Comparison of ENCODE assay signal across 9 mouse cellular contexts in the genomic region with DNA sequence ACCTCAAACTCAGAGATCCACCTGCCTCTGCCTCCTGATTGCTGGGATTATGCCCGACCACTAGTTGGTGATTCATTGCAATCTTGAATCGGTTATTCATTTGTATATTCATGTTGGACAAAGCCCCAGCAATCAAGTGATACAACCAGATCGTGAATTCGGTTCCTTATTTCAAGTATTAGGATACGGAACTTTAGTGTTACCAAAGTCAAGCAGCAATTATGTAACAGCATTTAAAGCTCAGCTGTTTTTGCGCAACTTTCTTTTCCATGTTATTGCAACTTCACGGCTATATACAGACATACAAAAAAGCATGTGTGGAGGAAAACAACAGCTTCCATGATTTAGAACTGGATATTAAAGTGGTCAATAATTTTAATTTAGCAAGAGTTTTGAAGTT. TPM values are rescaled to one million over a fixed set of nuclear protein-coding genes. Genes with fewer than 3 reads are reported as not detected.
DNase-seq lines count a peak whose midpoint lies in the region; ATAC-seq and TF ChIP-seq lines count a peak whose summit lies in the region.
"Had no signal": no experiment of that assay in that cellular context is flagged by ENCODE, and none has a peak within 500 bp of the region (broad histone marks: within the 10 kb centered on the region; RNA-seq: fewer than 3 reads in every experiment).

No protein-coding gene starts in this region.

- H3K36me3 ChIP-seq in heart, embryonic 14.5 days (ENCODE audit: control insufficient read depth, insufficient read depth, low read length) = no peaks in the 10 kb centered on the region
- peaks cover 15% of the 10 kb centered on the region for H3K36me3 ChIP-seq in G1E (replicated peaks)
- no peaks in the 10 kb centered on the region for H3K36me3 ChIP-seq in hindbrain, embryonic 12.5 days

- no peak overlapping the region for H3K9ac ChIP-seq in heart, embryonic 14.5 days (ENCODE audit: low read length)
- no peak overlapping the region for H3K9ac ChIP-seq in hindbrain, embryonic 12.5 days

- no peak overlapping the region for H3K27ac ChIP-seq in heart, embryonic 14.5 days (replicated peaks in 1 of 2; ENCODE audit: control insufficient read depth in 1 of 2, insufficient read depth in 1 of 2, low read depth in 2 of 2, low read length in 2 of 2)
- no peak overlapping the region for H3K27ac ChIP-seq in hindbrain, embryonic 12.5 days

- no peak for DNase-seq in heart, postnatal 14 days
- DNase-seq in G1E (ENCODE audit: low spot score) = no peak
- DNase-seq in embryo, embryonic 11 days = no peak
- DNase-seq in cerebellum, adult 18-20 months = no peak
- no peak for DNase-seq in thymus, postnatal 25 days

- H3K4me1 ChIP-seq in heart, embryonic 14.5 days (ENCODE audit: control insufficient read depth in 2 of 2, insufficient read depth in 2 of 2, low read length in 2 of 2) = peaks cover 4 to 20% of the 10 kb centered on the region in 2 experiments
- H3K4me1 ChIP-seq in G1E (ENCODE audit: insufficient read depth, low read depth, low read length) = peaks cover 40% of the 10 kb centered on the region
- H3K4me1 ChIP-seq in hindbrain, embryonic 12.5 days = peaks cover 19% of the 10 kb centered on the region

- no peak for TF ChIP-seq CTCF in G1E (IDR thresholded peaks at IDR 0.05; ENCODE audit: low read depth, low read length)

- no peak for ATAC-seq in heart, embryonic 14.5 days (ENCODE audit: insufficient number of reproducible peaks, insufficient read depth, low FRiP score, low read depth)
- no peak for ATAC-seq in G1E (ENCODE audit: extremely low read depth, insufficient number of reproducible peaks, low FRiP score, poor library complexity, severe bottlenecking)
- no peak for ATAC-seq in hindbrain, embryonic 12.5 days (ENCODE audit: low FRiP score)
- peak; percentile 66 for ATAC-seq in megakaryocyte, adult 5-6 weeks (ENCODE audit: poor library complexity, severe bottlenecking)

- no peaks in the 10 kb centered on the region for H3K27me3 ChIP-seq in heart, embryonic 14.5 days (ENCODE audit: control insufficient read depth, insufficient read depth, low read length)
- peaks cover 17% of the 10 kb centered on the region for H3K27me3 ChIP-seq in G1E (ENCODE audit: insufficient read depth, low read length)
- H3K27me3 ChIP-seq in hindbrain, embryonic 12.5 days = no peaks in the 10 kb centered on the region

- H3K4me2 ChIP-seq in heart, embryonic 14.5 days (ENCODE audit: low read length) = peak overlapping the region; percentile 88; the same call in 1 of the 2 replicates
- H3K4me2 ChIP-seq in hindbrain, embryonic 12.5 days (replicated peaks) = no peak overlapping the region

- no peaks in the 10 kb centered on the region for H3K9me3 ChIP-seq in heart, embryonic 14.5 days (ENCODE audit: control insufficient read depth, low read length)
- H3K9me3 ChIP-seq in G1E (replicated peaks) = no peaks in the 10 kb centered on the region
- H3K9me3 ChIP-seq in hindbrain, embryonic 12.5 days (replicated peaks) = no peaks in the 10 kb centered on the region

- WGBS in heart, embryonic 14.5 days = 70% methylated on average over 7 of the region's 7 CpGs
- WGBS in hindbrain, embryonic 12.5 days = 71% methylated on average over 7 of the region's 7 CpGs

- intact Hi-C loops in heart, postnatal 14 days (cut with DNase I) = loop anchor here (5.0 kb wide), 1 partner anchor 126 kb away; no protein-coding TSS in a partner anchor

- H3K4me3 ChIP-seq in heart, embryonic 14.5 days (ENCODE audit: control insufficient read depth in 1 of 2, insufficient read depth in 1 of 2, low read depth in 1 of 2, low read length in 2 of 2) = peak overlapping the region; percentile 65 to 71; a peak in 2 of 4 replicates
- H3K4me3 ChIP-seq in G1E (ENCODE audit: low read depth, low read length) = peak overlapping the region; percentile 87
- H3K4me3 ChIP-seq in hindbrain, embryonic 12.5 days = peak overlapping the region; percentile 82; the same call in 1 of the 2 replicates

RNA-seq across cellular contexts. Expression of gene Snx27, which starts 0.4 kb away (rescaled TPM):
- 26.1 and 26.4 TPM in 2 replicates for polyA plus RNA-seq in heart, embryonic 14.5 days (2014; fragmentation: Nextera tagmentation; extraction: Ambion mirVana)
- total RNA-seq in heart, postnatal 14 days (2021) = 10 to 100 TPM; 24.4 to 28.6 TPM
- total RNA-seq in G1E (2014; fragmentation: Nextera tagmentation) (38.8 and 42.0 TPM in 2 replicates), G1E (2017) (23.2 and 26.9 TPM in 2 replicates)
- polyA plus RNA-seq in G1E (2012) = 10.5 and 10.9 TPM in 2 replicates
- polyA plus RNA-seq in hindbrain, embryonic 12.5 days (2016; fragmentation: Nextera tagmentation; extraction: Ambion mirVana) = 68.7 and 73.3 TPM in 2 replicates
- total RNA-seq in megakaryocyte, adult 5-6 weeks (2015) = 31.3 and 35.9 TPM in 2 replicates
- total RNA-seq in megakaryocyte, adult 5-6 weeks (2017) = 33.8 and 39.8 TPM in 2 replicates

RNA-seq across cellular contexts. Expression of gene Gm10972, which starts 60.0 kb away (rescaled TPM):
- not detected in 2 replicates for polyA plus RNA-seq in heart, embryonic 14.5 days (2014; fragmentation: Nextera tagmentation; extraction: Ambion mirVana)
- not detected for total RNA-seq in heart, postnatal 14 days (2021)
- total RNA-seq in G1E (2014; fragmentation: Nextera tagmentation) (not detected in 2 replicates), G1E (2017) (not detected in 2 replicates)
- not detected in 2 replicates for polyA plus RNA-seq in G1E (2012)
- polyA plus RNA-seq in hindbrain, embryonic 12.5 days (2016; fragmentation: Nextera tagmentation; extraction: Ambion mirVana) = not detected in 2 replicates
- total RNA-seq in megakaryocyte, adult 5-6 weeks (2015) = not detected in 2 replicates
- not detected in 2 replicates for total RNA-seq in megakaryocyte, adult 5-6 weeks (2017)
- total RNA-seq: liver, adult 2 months had no signal
- polyA plus RNA-seq: liver, adult 2 months had no signal
